Mouse (Mus musculus): ENCODE measurements around the gene Zbtb25. TPM values are rescaled to one million over a fixed set of nuclear protein-coding genes. Genes with fewer than 3 reads are reported as not detected.

Zbtb25 gene
- total and polyA plus RNA-seq, 2 experiments from 2014 or later = 12.1 to 20.5 TPM

GRCm38 (mm10) chr12:76377726-76378125, 8.3 kb upstream of the Zbtb25 start:
- no peak overlapping the region for H3K27ac ChIP-seq
- no peaks in the 10 kb centered on the region for H3K4me1 ChIP-seq (ENCODE audit: insufficient read depth, low read length)
- H3K9ac ChIP-seq (replicated peaks; ENCODE audit: low read length) = no peak overlapping the region
- DNase-seq (ENCODE audit: low spot score) (no peak), ATAC-seq (no peak)
- no peak overlapping the region for H3K4me2 ChIP-seq (ENCODE audit: low read depth, low read length)
- H3K36me3 ChIP-seq (ENCODE audit: insufficient read depth, low read length) = no peaks in the 10 kb centered on the region
- H3K9me3 ChIP-seq (ENCODE audit: low read length) = no peaks in the 10 kb centered on the region
- H3K4me3 ChIP-seq (ENCODE audit: low read length) = no peak overlapping the region
- H3K27me3 ChIP-seq (ENCODE audit: insufficient read depth, low read length) = no peaks in the 10 kb centered on the region
- WGBS = 94% methylated on average over 3 of the region's 3 CpGs
- TF ChIP-seq CTCF (IDR thresholded peaks at IDR 0.05; ENCODE audit: low read depth) = no peak

GRCm38 (mm10) chr12:76377059-76377458, 7.7 kb upstream of the Zbtb25 start:
- DNase-seq (ENCODE audit: low spot score) (no peak), ATAC-seq (no peak)
- Histone ChIP-seq H3K36me3 (ENCODE audit: insufficient read depth, low read length) (no peaks in the 10 kb centered on the region), H3K9me3 (ENCODE audit: low read length) (no peaks in the 10 kb centered on the region), H3K27me3 (ENCODE audit: insufficient read depth, low read length) (no peaks in the 10 kb centered on the region), H3K4me2 (ENCODE audit: low read depth, low read length) (no peak overlapping the region), H3K27ac (no peak overlapping the region), H3K4me3 (ENCODE audit: low read length) (no peak overlapping the region), H3K4me1 (ENCODE audit: insufficient read depth, low read length) (no peaks in the 10 kb centered on the region; the same call in 1 of the 2 replicates), H3K9ac (replicated peaks; ENCODE audit: low read length) (no peak overlapping the region)
- TF ChIP-seq CTCF (IDR thresholded peaks at IDR 0.05; ENCODE audit: low read depth) = no peak
- WGBS = 84% methylated on average over 6 of the region's 6 CpGs

GRCm38 (mm10) chr12:76376649-76377048, 7.2 kb upstream of the Zbtb25 start:
- no peak overlapping the region for H3K9ac ChIP-seq (replicated peaks; ENCODE audit: low read length)
- H3K36me3 ChIP-seq (ENCODE audit: insufficient read depth, low read length) = no peaks in the 10 kb centered on the region
- no peak overlapping the region for H3K27ac ChIP-seq
- no peak overlapping the region for H3K4me3 ChIP-seq (ENCODE audit: low read length)
- no peaks in the 10 kb centered on the region for H3K27me3 ChIP-seq (ENCODE audit: insufficient read depth, low read length)
- DNase-seq (ENCODE audit: low spot score) (peak; percentile 32), ATAC-seq (no peak)
- H3K9me3 ChIP-seq (ENCODE audit: low read length) = no peaks in the 10 kb centered on the region
- no peak overlapping the region for H3K4me2 ChIP-seq (ENCODE audit: low read depth, low read length)
- peak; percentile 73 for TF ChIP-seq CTCF (IDR thresholded peaks at IDR 0.05; ENCODE audit: low read depth)
- WGBS = 36% methylated on average over 7 of the region's 7 CpGs
- H3K4me1 ChIP-seq (ENCODE audit: insufficient read depth, low read length) = no peaks in the 10 kb centered on the region; the same call in 1 of the 2 replicates

GRCm38 (mm10) chr12:76375506-76375905, 6.1 kb upstream of the Zbtb25 start:
- no peak for TF ChIP-seq CTCF (IDR thresholded peaks at IDR 0.05; ENCODE audit: low read depth)
- no peak for DNase-seq (ENCODE audit: low spot score)

GRCm38 (mm10) chr12:76374911-76375310, 5.5 kb upstream of the Zbtb25 start:
- no peaks in the 10 kb centered on the region for H3K36me3 ChIP-seq (ENCODE audit: insufficient read depth, low read length)
- no peaks in the 10 kb centered on the region for H3K9me3 ChIP-seq (ENCODE audit: low read length)
- no peak overlapping the region for H3K9ac ChIP-seq (replicated peaks; ENCODE audit: low read length)
- no peaks in the 10 kb centered on the region for H3K27me3 ChIP-seq (ENCODE audit: insufficient read depth, low read length)
- H3K4me1 ChIP-seq (ENCODE audit: insufficient read depth, low read length) = no peaks in the 10 kb centered on the region; the same call in 1 of the 2 replicates
- no peak for DNase-seq (ENCODE audit: low spot score)
- no peak overlapping the region for H3K4me3 ChIP-seq (ENCODE audit: low read length)
- no peak for TF ChIP-seq CTCF (IDR thresholded peaks at IDR 0.05; ENCODE audit: low read depth)
- H3K27ac ChIP-seq = no peak overlapping the region
- 73% methylated on average over 4 of the region's 4 CpGs for WGBS
- ATAC-seq = no peak
- no peak overlapping the region for H3K4me2 ChIP-seq (ENCODE audit: low read depth, low read length)

More at GRCm38 (mm10) chr12:76375506-76375905, 6.1 kb upstream of the Zbtb25 start:
- no peak overlapping the region for H3K9ac ChIP-seq (replicated peaks; ENCODE audit: low read length)
- no peaks in the 10 kb centered on the region; the same call in 1 of the 2 replicates for H3K4me1 ChIP-seq (ENCODE audit: insufficient read depth, low read length)
- H3K4me3 ChIP-seq (ENCODE audit: low read length) = no peak overlapping the region
- no peaks in the 10 kb centered on the region for H3K9me3 ChIP-seq (ENCODE audit: low read length)
- no peaks in the 10 kb centered on the region for H3K27me3 ChIP-seq (ENCODE audit: insufficient read depth, low read length)
- WGBS = 89% methylated on average over 3 of the region's 3 CpGs
- no peak overlapping the region for H3K4me2 ChIP-seq (ENCODE audit: low read depth, low read length)
- ATAC-seq = no peak
- no peaks in the 10 kb centered on the region for H3K36me3 ChIP-seq (ENCODE audit: insufficient read depth, low read length)
- no peak overlapping the region for H3K27ac ChIP-seq

- H3K9me3 ChIP-seq (ENCODE audit: low read length) = no peaks in the 10 kb centered on the region
- H3K4me1 ChIP-seq (ENCODE audit: insufficient read depth, low read length) = no peaks in the 10 kb centered on the region; the same call in 1 of the 2 replicates
- ATAC-seq (no peak), DNase-seq (ENCODE audit: low spot score) (no peak)
- no peak overlapping the region for H3K27ac ChIP-seq
- 61% methylated on average over 6 of the region's 6 CpGs for WGBS
- H3K4me3 ChIP-seq (ENCODE audit: low read length) = no peak overlapping the region
- no peak overlapping the region for H3K9ac ChIP-seq (replicated peaks; ENCODE audit: low read length)
- no peaks in the 10 kb centered on the region for H3K36me3 ChIP-seq (ENCODE audit: insufficient read depth, low read length)
- H3K27me3 ChIP-seq (ENCODE audit: insufficient read depth, low read length) = no peaks in the 10 kb centered on the region
- TF ChIP-seq CTCF (IDR thresholded peaks at IDR 0.05; ENCODE audit: low read depth) = no peak
- no peak overlapping the region for H3K4me2 ChIP-seq (ENCODE audit: low read depth, low read length)
These were observed 4.6 kb upstream of the Zbtb25 start for GRCm38 (mm10) chr12:76373991-76374390.

GRCm38 (mm10) chr12:76372881-76373818, 3.7 kb upstream of the Zbtb25 start:
- ATAC-seq (no peak), DNase-seq (ENCODE audit: low spot score) (no peak)
- no peaks in the 10 kb centered on the region for H3K27me3 ChIP-seq (ENCODE audit: insufficient read depth, low read length)
- H3K4me2 ChIP-seq (ENCODE audit: low read depth, low read length) = no peak overlapping the region
- H3K4me1 ChIP-seq (ENCODE audit: insufficient read depth, low read length) = peaks cover 3% of the 10 kb centered on the region
- WGBS = 85% methylated on average over 5 of the region's 7 CpGs
- no peaks in the 10 kb centered on the region for H3K36me3 ChIP-seq (ENCODE audit: insufficient read depth, low read length)
- no peaks in the 10 kb centered on the region for H3K9me3 ChIP-seq (ENCODE audit: low read length)
- 0 out of 2 replicates have a peak, but pooled peaks have one; percentile 14 for TF ChIP-seq CTCF (IDR thresholded peaks at IDR 0.05; ENCODE audit: low read depth)
- H3K4me3 ChIP-seq (ENCODE audit: low read length) = no peak overlapping the region
- no peak overlapping the region for H3K27ac ChIP-seq
- H3K9ac ChIP-seq (replicated peaks; ENCODE audit: low read length) = no peak overlapping the region; the same call in 1 of the 2 replicates

Data from hindbrain, postnatal 0 days (tissue).